Mouse (Mus musculus): ENCODE measurements around the gene Car15.

Gene Car15

DNA sequence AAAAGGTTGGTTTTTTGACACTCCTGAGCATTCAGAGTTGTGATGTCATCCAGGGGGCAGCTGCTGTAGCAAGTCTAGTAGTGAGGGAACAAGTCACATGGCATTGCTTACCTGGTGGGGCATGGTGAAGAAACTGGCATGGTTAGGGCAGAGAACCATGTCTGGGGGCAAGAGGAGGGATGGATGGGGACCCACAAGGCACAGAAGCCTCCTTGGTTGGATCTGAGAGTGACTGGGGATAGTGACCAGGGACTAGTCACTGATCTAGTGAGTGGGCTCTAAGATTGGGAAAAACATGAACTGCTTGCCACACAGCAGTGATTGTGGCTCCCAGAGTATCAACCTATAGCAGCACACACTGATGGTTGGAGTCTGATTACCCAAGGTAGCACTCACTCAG is 38.6 kb downstream of the Car15 start:
- DNase-seq, result no peak

DNA sequence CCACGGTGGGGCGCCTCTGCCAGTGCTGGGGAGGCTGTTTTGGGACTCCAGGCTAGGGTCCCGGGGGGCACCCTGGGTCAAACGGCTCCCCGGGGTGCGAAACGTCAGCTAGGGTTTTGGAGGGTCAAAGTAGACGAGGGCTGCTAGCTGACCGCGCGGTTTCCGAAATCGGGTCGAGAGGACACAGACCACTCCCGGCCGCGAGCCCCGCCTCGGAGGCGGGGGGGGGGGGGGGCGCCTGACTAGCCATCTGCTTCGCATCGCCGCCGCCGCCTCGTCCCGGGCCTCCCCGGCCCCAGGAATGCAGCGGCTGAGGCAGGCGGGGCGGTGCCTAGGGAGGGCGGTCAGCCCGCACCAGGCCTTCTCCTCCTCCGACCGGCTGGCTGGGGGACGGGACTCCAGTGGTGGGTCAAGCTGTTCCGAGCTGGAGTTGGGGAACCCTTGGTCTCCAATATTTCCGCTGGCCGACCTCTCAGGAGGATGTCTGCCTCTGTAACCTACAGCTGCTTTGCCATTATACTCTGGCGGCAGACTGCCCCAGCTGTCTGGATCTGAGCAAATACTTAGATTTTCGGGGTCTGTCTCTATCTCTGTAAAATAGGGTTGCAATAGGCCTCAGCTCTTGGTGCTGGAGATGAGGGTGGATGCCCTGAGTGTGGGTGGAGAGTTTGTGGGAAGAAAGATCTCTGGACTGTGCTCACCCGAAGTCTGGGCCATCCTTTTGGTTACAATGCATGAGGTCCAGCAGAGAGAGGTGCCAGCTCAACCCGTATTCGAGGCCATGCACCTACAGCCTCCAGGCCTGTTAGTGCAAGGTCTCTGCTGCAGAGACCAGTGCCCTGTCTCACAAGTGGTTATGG is 39.6 kb downstream of the Car15 start:
- DNase-seq, result no peak

DNA sequence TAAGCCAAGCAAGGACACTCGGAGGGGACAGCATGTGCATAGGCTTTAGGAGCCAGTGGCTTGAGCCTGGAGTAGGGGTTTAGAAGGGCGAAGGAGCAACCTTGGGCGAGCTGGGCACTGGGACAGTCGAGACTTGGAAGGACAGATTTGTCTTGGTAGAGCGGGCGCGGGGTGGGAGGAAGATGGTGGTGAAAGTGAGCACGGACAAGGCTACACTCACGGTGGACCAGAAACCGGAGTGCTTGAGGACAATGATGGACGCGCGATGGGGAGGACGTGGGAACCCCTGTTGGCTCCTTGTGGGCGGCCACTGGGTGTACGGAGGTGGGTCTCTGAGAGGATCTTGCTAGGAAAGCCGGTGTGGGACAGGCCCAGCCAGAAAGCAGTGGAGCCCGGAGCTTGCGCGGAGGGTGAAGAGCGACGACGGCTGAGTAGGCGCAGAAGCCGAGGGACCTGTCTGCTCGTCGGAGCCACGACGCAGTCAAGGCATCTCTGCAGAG is 40.3 kb downstream of the Car15 start:
- no peak for DNase-seq

- no peak for DNase-seq
Observed at GRCm38 (mm10) chr16:17796971-17797811, 41.0 kb downstream of the Car15 start, which contains the start of gene Scarf2. Scarf2 (plus strand) TSS chr16:17797282.

GRCm38 (mm10) chr16:17796519-17796918 is 41.6 kb downstream of the Car15 start:
- no peak for DNase-seq

DNA sequence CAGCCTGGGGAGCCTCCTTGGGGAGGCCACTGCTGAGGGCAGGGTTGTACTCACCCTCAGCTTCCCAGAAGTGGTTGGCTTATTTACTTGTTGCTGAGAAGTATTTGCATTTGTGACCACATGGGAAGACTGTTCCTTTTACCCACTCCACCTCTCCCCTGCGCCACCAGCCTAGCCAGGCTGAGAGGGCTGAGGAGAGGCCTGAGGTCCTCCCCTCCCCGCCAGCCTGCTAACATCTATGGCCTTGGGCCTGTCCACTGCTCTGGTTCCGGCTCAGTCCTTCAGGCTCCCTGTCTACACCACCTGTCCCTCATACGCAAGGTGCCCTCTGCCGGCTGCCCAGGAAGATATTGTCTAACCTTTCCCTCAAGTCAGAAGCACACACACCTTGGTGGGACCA is 42.5 kb downstream of the Car15 start:
- DNase-seq, result no peak

DNA sequence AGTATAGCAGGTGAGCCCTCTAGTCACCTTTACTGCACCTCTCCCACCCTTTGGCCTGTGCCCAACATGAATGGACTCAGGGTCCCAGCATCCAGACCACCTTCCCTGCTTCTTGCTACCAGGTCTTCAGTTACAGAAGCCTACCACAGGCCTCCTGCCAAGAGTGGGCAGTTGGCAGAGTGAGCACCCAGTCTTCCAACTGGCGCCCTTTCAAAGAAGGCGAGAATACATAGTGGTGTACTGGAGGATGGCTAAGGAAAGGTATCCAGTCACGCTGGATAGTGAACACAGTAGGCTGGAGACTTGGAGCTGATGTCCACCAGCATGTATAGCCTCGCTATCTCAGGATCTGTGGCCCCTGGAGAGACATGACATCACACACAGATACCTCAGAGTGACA is 44.1 kb downstream of the Car15 start:
- peak; percentile 63 for DNase-seq

GRCm38 (mm10) chr16:17792728-17793127 is 45.4 kb downstream of the Car15 start:
- DNase-seq, result no peak

DNA sequence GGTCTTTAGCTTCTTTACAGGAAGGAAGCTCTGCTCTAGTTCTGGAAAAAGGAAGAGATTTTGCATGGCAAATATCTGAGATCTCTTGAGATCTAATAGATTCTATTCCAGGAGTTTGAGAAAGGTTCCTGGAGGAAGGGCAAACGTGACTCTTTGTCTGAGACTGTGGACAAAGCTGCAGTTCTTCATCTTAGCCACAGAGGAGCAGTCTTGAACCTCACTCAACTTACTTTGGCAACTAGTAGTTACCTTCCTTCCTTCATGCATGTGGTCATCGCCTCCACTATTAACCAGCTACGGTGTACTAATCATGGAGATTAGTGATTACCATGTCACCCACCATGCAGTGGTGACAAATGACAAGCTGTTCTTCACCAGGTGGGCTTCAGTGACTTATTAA is 52.8 kb downstream of the Car15 start:
- DNase-seq, result no peak

Measured in right cerebral cortex, adult 18-20 months (tissue).